Mouse (Mus musculus) hindbrain, embryonic 14.5 days (tissue): ENCODE data around the gene Zfp362. TPM values are rescaled to one million over a fixed set of nuclear protein-coding genes. Genes with fewer than 3 reads are reported as not detected.

Experiments used
- ATAC-seq: fragments of 200-750 bp; cut with Nextera tagmentation; 2 replicates; pipeline ENCODE4 v1.8.0; 2017; ENCODE audit warnings: moderate number of reproducible peaks, mild to moderate bottlenecking, moderate TSS enrichment, moderate library complexity; ENCODE audit not compliant: low FRiP score
- DNase-seq: peaks from one replicate; pipeline ENCODE4 v3.0.0-alpha.2; 2015; ENCODE audit warnings: low spot score
- H3K27ac ChIP-seq: fragments of 300-500 bp; sonication (generic); 2 replicates; pipeline ENCODE4 v1.5.1; 2014; ENCODE audit warnings: mild to moderate bottlenecking, moderate library complexity
- H3K27me3 ChIP-seq: fragments of 300-500 bp; sonication (generic); 2 replicates; pipeline ENCODE4 v1.6.1; 2014; ENCODE audit warnings: mild to moderate bottlenecking, low read length, mixed read lengths; ENCODE audit not compliant: control insufficient read depth, insufficient read depth
- H3K36me3 ChIP-seq: fragments of 300-500 bp; sonication (generic); replicated peaks from 2 replicates; pipeline ENCODE4 v1.6.1; 2014; ENCODE audit not compliant: control insufficient read depth, insufficient read depth
- H3K4me1 ChIP-seq: fragments of 300-500 bp; sonication (generic); replicated peaks from 2 replicates; pipeline ENCODE4 v1.6.1; 2014; ENCODE audit warnings: antibody characterized with exemption, low read length, mixed read lengths; ENCODE audit not compliant: control insufficient read depth, insufficient read depth
- H3K4me2 ChIP-seq: fragments of 300-500 bp; sonication (generic); replicated peaks from 2 replicates; pipeline ENCODE4 v1.6.1; 2014; ENCODE audit warnings: mild to moderate bottlenecking, moderate library complexity
- H3K4me3 ChIP-seq: fragments of 300-500 bp; sonication (generic); replicated peaks from 2 replicates; pipeline ENCODE4 v1.5.1; 2014; ENCODE audit warnings: mild to moderate bottlenecking, low read length
- H3K9ac ChIP-seq: fragments of 300-500 bp; sonication (generic); 2 replicates; pipeline ENCODE4 v1.6.1; 2014
- H3K9me3 ChIP-seq: fragments of 300-500 bp; sonication (generic); 2 replicates; pipeline ENCODE4 v1.6.1; 2016; ENCODE audit warnings: low read length; ENCODE audit not compliant: control insufficient read depth
- WGBS: fragments of 180-500 bp; shearing (Covaris S2); extraction: QIAGEN DNeasy Blood & Tissue Kit; methylation state at CpG from one replicate; pipeline ENCODE4 v1.1.7; 2014; 5-methylcytosine and 5-hydroxymethylcytosine counted together
- polyA plus RNA-seq: library from polyadenylated mRNA; unstranded; fragments of >200 nt; fragmentation: Nextera tagmentation; extraction: Ambion mirVana; gene quantifications from 2 replicates; pipeline ENCODE4 v1.2.1, GENCODE M21; 2014

Zfp362 gene
- polyA plus RNA-seq, 1 experiment from 2014 or later = 33.6 TPM

DNA sequence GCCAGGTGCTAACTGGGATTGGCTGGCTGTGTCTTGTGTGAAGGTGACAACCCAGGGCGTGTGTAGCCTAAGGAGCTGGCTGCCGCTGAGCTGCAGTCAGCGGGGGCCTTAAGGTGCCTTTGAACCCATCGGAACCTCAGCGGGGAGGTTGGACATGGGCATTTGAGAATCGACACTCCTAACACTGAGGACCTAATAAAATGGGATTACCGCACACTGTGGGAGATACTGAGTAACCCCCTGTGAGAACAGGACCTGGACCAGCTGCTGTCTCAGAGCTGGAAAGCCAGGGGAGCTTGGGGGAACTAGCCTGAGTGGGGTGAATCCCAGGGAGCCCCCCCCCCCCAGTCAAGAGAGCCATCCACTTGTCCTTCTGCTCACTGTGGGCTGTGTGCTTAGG is 52.3 kb downstream of the Zfp362 start:
- ATAC-seq (no peak), DNase-seq (no peak)
- H3K9me3 ChIP-seq = no peaks in the 10 kb centered on the region
- no peaks in the 10 kb centered on the region for H3K27me3 ChIP-seq
- no peaks in the 10 kb centered on the region for H3K4me1 ChIP-seq
- H3K9ac ChIP-seq = no peak overlapping the region
- 91% methylated on average over 7 of the region's 7 CpGs for WGBS
- H3K36me3 ChIP-seq = peaks cover 64% of the 10 kb centered on the region
- no peak overlapping the region for H3K4me3 ChIP-seq
- no peak overlapping the region for H3K27ac ChIP-seq
- H3K4me2 ChIP-seq = no peak overlapping the region

DNA sequence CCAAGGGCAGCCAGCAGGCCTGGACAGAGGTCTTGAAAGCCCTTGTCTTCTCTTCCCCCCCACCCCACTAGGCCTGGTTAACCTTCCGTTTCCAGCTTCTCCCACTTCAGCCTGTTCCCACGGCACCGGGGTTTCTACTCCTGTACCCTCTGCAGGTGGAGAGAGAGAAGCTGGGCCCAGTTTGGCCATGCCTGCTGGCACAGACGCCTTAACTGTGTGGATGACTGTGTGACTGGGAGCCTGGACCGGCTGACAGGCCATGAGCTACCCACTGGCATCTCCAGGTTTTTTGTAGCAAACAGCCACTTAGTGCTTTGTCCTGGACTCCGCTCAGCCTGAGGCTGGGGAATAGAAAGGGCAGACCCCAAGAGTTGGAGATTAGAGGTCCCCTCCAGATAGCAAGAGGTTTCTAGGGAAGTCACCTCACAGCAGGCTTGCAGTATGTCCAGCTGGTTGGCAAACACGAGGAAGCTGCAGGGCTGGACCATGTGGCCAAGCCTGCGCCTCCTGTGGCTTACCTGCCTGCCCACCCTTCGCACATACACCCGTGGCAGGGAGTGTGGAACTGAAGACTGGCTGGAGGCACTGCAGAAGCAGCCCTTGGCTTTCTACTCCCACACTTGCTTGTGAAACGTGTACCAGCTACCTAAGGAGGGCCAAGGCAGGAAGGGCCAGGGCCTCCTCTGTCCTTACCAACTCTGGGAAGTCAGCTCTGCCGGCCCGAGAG is 53.7 kb downstream of the Zfp362 start:
- no peak overlapping the region for H3K4me2 ChIP-seq
- WGBS = 85% methylated on average over 13 of the region's 13 CpGs
- no peak for ATAC-seq
- H3K36me3 ChIP-seq = peaks cover 78% of the 10 kb centered on the region
- no peak overlapping the region for H3K4me3 ChIP-seq
- no peak overlapping the region for H3K27ac ChIP-seq
- H3K9me3 ChIP-seq = no peaks in the 10 kb centered on the region
- no peak overlapping the region for H3K9ac ChIP-seq
- H3K4me1 ChIP-seq = no peaks in the 10 kb centered on the region
- H3K27me3 ChIP-seq = no peaks in the 10 kb centered on the region
- DNase-seq = no peak

- H3K36me3 ChIP-seq = peaks cover 89% of the 10 kb centered on the region
- no peak overlapping the region for H3K9ac ChIP-seq
- no peak for DNase-seq
- no peak overlapping the region for H3K4me2 ChIP-seq
- ATAC-seq = no peak
- H3K9me3 ChIP-seq = no peaks in the 10 kb centered on the region
- H3K27me3 ChIP-seq = no peaks in the 10 kb centered on the region
- H3K27ac ChIP-seq = no peak overlapping the region
- H3K4me1 ChIP-seq = no peaks in the 10 kb centered on the region
- H3K4me3 ChIP-seq = no peak overlapping the region
- 64% methylated on average over 5 of the region's 5 CpGs for WGBS
Measured at GRCm38 (mm10) chr4:128751006-128751405, 54.8 kb downstream of the Zfp362 start.

- DNase-seq (no peak), ATAC-seq (no peak)
- H3K27ac ChIP-seq = no peak overlapping the region
- no peak overlapping the region for H3K4me2 ChIP-seq
- no peaks in the 10 kb centered on the region for H3K4me1 ChIP-seq
- no peaks in the 10 kb centered on the region for H3K27me3 ChIP-seq
- H3K9ac ChIP-seq = no peak overlapping the region
- H3K4me3 ChIP-seq = no peak overlapping the region
- peaks cover 100% of the 10 kb centered on the region for H3K36me3 ChIP-seq
- no peaks in the 10 kb centered on the region for H3K9me3 ChIP-seq
- WGBS = 92% methylated on average over 7 of the region's 7 CpGs
Measured at GRCm38 (mm10) chr4:128748309-128748708, 57.5 kb downstream of the Zfp362 start.

- Histone ChIP-seq H3K27me3 (no peaks in the 10 kb centered on the region), H3K4me3 (no peak overlapping the region), H3K4me1 (peaks cover 2% of the 10 kb centered on the region), H3K36me3 (peaks cover 99% of the 10 kb centered on the region), H3K9me3 (no peaks in the 10 kb centered on the region), H3K27ac (no peak overlapping the region), H3K9ac (no peak overlapping the region), H3K4me2 (no peak overlapping the region)
- no peak for ATAC-seq
- 74% methylated on average over 22 of the region's 22 CpGs for WGBS
- no peak for DNase-seq
Measured at GRCm38 (mm10) chr4:128747614-128748270, 58.1 kb downstream of the Zfp362 start.

- H3K9me3 ChIP-seq = no peaks in the 10 kb centered on the region
- H3K4me1 ChIP-seq = peaks cover 7% of the 10 kb centered on the region
- H3K4me3 ChIP-seq = no peak overlapping the region
- DNase-seq = no peak
- no peak overlapping the region for H3K27ac ChIP-seq
- peaks cover 86% of the 10 kb centered on the region for H3K36me3 ChIP-seq
- no peak overlapping the region for H3K9ac ChIP-seq
- no peak for ATAC-seq
- H3K4me2 ChIP-seq = no peak overlapping the region
- no peaks in the 10 kb centered on the region for H3K27me3 ChIP-seq
- WGBS = 89% methylated on average over 8 of the region's 8 CpGs
Measured at GRCm38 (mm10) chr4:128745160-128745559, 60.7 kb downstream of the Zfp362 start.

DNA sequence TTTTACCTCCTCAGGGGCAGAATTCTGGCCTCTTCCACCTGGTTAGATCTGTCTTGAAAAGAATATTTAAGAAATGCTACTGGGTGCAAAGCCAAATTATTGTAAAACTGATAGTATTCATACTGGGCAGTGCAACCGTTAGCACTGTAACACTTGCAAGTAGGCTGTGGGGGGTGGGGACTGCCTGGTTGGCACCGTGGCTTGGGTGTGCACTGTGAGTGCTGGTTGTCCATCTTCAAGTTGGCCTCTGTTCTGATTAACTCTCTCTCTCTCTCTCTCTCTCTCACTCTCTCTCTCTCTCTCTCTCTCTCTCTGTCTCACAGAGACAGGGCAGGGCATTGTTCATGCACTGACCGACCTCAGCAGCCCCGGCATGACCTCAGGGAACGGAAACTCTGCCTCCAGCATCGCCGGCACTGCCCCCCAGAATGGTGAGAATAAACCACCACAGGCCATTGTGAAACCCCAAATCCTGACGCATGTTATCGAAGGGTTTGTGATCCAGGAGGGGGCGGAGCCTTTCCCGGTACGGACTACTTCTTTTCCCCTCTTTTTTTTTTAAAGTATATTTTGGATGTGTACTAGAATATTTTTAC is 62.7 kb downstream of the Zfp362 start:
- no peak overlapping the region for H3K4me3 ChIP-seq
- H3K27me3 ChIP-seq = no peaks in the 10 kb centered on the region
- DNase-seq (no peak), ATAC-seq (no peak)
- H3K9ac ChIP-seq = no peak overlapping the region
- peaks cover 9% of the 10 kb centered on the region for H3K4me1 ChIP-seq
- no peak overlapping the region for H3K4me2 ChIP-seq
- H3K36me3 ChIP-seq = peaks cover 65% of the 10 kb centered on the region
- no peaks in the 10 kb centered on the region for H3K9me3 ChIP-seq
- 61% methylated on average over 12 of the region's 12 CpGs for WGBS
- H3K27ac ChIP-seq = no peak overlapping the region; the same call in 1 of the 2 replicates

GRCm38 (mm10) chr4:128742379-128742970 is 63.4 kb downstream of the Zfp362 start:
- peaks cover 62% of the 10 kb centered on the region for H3K36me3 ChIP-seq
- ATAC-seq = peak; percentile 14; the same call in 1 of the 2 replicates
- no peak overlapping the region for H3K4me3 ChIP-seq
- 40% methylated on average over 10 of the region's 10 CpGs for WGBS
- no peaks in the 10 kb centered on the region for H3K9me3 ChIP-seq
- no peak for DNase-seq
- H3K27me3 ChIP-seq = no peaks in the 10 kb centered on the region
- H3K27ac ChIP-seq = no peak overlapping the region; the same call in 1 of the 2 replicates
- no peak overlapping the region for H3K4me2 ChIP-seq
- H3K9ac ChIP-seq = no peak overlapping the region
- peaks cover 16% of the 10 kb centered on the region for H3K4me1 ChIP-seq

DNA sequence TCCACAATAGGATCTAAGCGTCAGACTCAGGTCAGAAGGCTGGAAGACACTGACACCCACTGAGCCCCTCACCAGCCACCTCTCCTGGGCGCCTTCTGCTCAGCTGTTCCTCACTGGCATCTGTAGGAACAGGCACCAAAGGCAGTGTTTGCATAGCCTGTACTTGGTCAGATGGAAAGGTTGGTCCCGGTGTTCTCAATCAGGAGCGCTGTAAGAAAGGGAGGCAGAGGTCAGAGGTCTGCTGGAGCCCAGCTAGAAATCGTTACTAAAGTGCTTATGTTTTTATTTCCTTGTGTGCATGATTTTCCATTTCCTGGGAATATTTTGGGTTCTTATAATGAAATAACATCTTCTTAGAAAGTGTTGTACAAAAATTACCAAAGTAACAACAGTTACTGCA is 63.9 kb downstream of the Zfp362 start:
- DNase-seq (no peak), ATAC-seq (no peak)
- peak overlapping the region; percentile 17; the same call in 1 of the 2 replicates for H3K27ac ChIP-seq
- H3K27me3 ChIP-seq = no peaks in the 10 kb centered on the region
- H3K36me3 ChIP-seq = peaks cover 57% of the 10 kb centered on the region
- no peaks in the 10 kb centered on the region for H3K9me3 ChIP-seq
- no peak overlapping the region for H3K4me3 ChIP-seq
- H3K9ac ChIP-seq = no peak overlapping the region
- H3K4me1 ChIP-seq = peaks cover 21% of the 10 kb centered on the region
- WGBS = 32% methylated on average over 5 of the region's 5 CpGs
- no peak overlapping the region for H3K4me2 ChIP-seq
